Mouse (Mus musculus) hindbrain, embryonic 14.5 days (tissue): ENCODE data around the gene Slu7. TPM values are rescaled to one million over a fixed set of nuclear protein-coding genes. Genes with fewer than 3 reads are reported as not detected.
A peak's percentile ranks its signal among the peaks of the same experiment; 100 is the strongest.

Source experiments
- ATAC-seq: fragments of 200-750 bp; cut with Nextera tagmentation; 2 replicates; pipeline ENCODE4 v1.8.0; 2017; ENCODE audit warnings: moderate number of reproducible peaks, mild to moderate bottlenecking, moderate TSS enrichment, moderate library complexity; ENCODE audit not compliant: low FRiP score
- DNase-seq: peaks from one replicate; pipeline ENCODE4 v3.0.0-alpha.2; 2015; ENCODE audit warnings: low spot score
- H3K27ac ChIP-seq: fragments of 300-500 bp; sonication (generic); 2 replicates; pipeline ENCODE4 v1.5.1; 2014; ENCODE audit warnings: mild to moderate bottlenecking, moderate library complexity
- H3K27me3 ChIP-seq: fragments of 300-500 bp; sonication (generic); 2 replicates; pipeline ENCODE4 v1.6.1; 2014; ENCODE audit warnings: mild to moderate bottlenecking, low read length, mixed read lengths; ENCODE audit not compliant: control insufficient read depth, insufficient read depth
- H3K36me3 ChIP-seq: fragments of 300-500 bp; sonication (generic); replicated peaks from 2 replicates; pipeline ENCODE4 v1.6.1; 2014; ENCODE audit not compliant: control insufficient read depth, insufficient read depth
- H3K4me1 ChIP-seq: fragments of 300-500 bp; sonication (generic); replicated peaks from 2 replicates; pipeline ENCODE4 v1.6.1; 2014; ENCODE audit warnings: antibody characterized with exemption, low read length, mixed read lengths; ENCODE audit not compliant: control insufficient read depth, insufficient read depth
- H3K4me2 ChIP-seq: fragments of 300-500 bp; sonication (generic); replicated peaks from 2 replicates; pipeline ENCODE4 v1.6.1; 2014; ENCODE audit warnings: mild to moderate bottlenecking, moderate library complexity
- H3K4me3 ChIP-seq: fragments of 300-500 bp; sonication (generic); replicated peaks from 2 replicates; pipeline ENCODE4 v1.5.1; 2014; ENCODE audit warnings: mild to moderate bottlenecking, low read length
- H3K9ac ChIP-seq: fragments of 300-500 bp; sonication (generic); 2 replicates; pipeline ENCODE4 v1.6.1; 2014
- H3K9me3 ChIP-seq: fragments of 300-500 bp; sonication (generic); 2 replicates; pipeline ENCODE4 v1.6.1; 2016; ENCODE audit warnings: low read length; ENCODE audit not compliant: control insufficient read depth
- WGBS: fragments of 180-500 bp; shearing (Covaris S2); extraction: QIAGEN DNeasy Blood & Tissue Kit; methylation state at CpG from one replicate; pipeline ENCODE4 v1.1.7; 2014; 5-methylcytosine and 5-hydroxymethylcytosine counted together
- polyA plus RNA-seq: library from polyadenylated mRNA; unstranded; fragments of >200 nt; fragmentation: Nextera tagmentation; extraction: Ambion mirVana; gene quantifications from 2 replicates; pipeline ENCODE4 v1.2.1, GENCODE M21; 2014

The Slu7 gene
- polyA plus RNA-seq, 1 experiment from 2014 or later = 57.0 TPM

DNA sequence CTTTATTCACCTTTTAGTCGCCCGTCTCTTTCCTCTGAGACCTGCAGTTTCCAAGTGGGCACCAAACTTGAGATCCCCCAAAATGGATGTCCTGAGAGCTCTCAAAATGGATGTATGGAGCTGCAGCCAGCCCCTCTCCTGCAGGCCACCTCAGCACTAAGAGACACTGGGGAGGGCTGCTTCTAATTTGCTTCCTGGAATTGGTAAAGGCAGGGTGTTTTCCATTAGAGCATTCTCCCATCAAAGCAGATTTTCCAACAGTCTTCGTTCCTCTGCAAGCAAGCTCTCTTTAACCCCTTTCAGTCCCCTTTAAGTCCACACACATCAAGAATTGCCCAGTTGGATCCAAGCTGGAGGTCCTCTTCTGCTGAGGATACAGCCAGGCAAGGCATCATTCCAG is 45.8 kb downstream of the Slu7 start:
- no peak for DNase-seq
- WGBS = 88% methylated on average over 3 of the region's 3 CpGs

DNA sequence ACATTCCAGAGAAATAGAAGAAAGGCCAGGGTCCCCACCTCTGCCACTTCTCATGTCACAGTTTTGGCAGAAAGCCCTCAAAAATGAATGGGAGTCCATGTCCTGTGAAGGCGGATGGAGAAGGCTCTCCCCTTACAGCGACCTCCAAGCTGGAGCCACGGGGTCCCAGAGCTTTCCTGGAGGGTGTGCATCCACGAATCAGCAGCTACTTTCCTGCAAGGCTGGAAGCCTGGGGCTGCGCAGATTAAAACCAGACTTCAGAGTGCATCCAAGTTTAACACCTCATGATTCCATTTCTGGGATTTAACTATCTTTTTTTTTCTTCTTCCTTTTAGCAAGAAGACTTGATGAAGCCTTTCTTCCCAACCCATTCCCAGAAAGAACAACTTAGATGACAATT is 47.0 kb downstream of the Slu7 start:
- WGBS = 65% methylated on average over 5 of the region's 5 CpGs
- Histone ChIP-seq H3K27me3 (no peaks in the 10 kb centered on the region), H3K4me2 (no peak overlapping the region), H3K9me3 (no peaks in the 10 kb centered on the region), H3K4me1 (peaks cover 7% of the 10 kb centered on the region; the same call in 1 of the 2 replicates), H3K4me3 (no peak overlapping the region), H3K27ac (no peak overlapping the region), H3K9ac (no peak overlapping the region), H3K36me3 (no peaks in the 10 kb centered on the region)
- ATAC-seq = no peak
- no peak for DNase-seq

More for the DNA sequence above, 45.8 kb downstream of the Slu7 start:
- Histone ChIP-seq H3K4me2 (no peak overlapping the region), H3K4me1 (peaks cover 7% of the 10 kb centered on the region; the same call in 1 of the 2 replicates), H3K27me3 (peaks cover 6% of the 10 kb centered on the region; the same call in 1 of the 2 replicates), H3K36me3 (no peaks in the 10 kb centered on the region), H3K27ac (no peak overlapping the region), H3K4me3 (no peak overlapping the region), H3K9me3 (no peaks in the 10 kb centered on the region), H3K9ac (no peak overlapping the region)
- no peak for ATAC-seq

DNA sequence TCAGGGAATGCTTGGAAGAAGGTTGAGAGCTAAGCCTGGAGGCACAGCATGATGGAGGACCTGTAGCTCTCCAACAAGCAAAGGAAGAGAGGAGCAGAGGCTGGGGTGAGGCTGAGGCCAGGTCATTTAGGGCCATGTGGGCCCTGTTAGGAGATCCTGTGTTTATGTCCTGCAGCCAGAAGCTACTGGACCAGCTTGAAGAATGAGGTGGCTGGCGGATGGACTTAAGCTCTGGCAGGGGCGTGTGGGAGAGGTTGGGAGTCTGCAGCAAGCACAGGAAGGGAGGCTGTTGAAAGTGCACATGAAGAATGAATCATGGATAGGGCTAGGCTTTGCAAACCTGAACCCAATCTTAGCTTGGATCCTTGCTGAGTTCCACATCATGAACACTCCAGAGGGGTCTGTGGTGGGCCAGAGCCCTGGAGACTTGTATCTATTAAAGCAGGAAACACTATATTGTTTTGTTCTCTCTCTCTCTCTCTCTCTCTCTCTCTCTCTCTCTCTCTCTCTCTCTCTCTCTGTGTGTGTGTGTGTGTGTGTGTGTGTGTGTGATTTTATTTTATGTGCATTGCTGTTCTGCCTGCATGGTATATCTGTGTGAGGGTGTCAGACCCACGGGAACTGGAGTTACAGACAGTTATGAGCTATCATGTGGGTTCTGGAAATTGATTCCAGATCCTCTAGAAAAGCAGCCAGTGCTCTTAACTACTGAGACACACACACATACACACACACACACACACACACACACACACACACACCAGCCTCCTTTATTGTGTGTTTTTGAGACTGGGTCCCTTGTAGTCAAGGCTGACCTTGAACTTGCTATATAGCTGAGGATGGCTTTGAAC is 48.4 kb downstream of the Slu7 start:
- no peak for ATAC-seq
- 72% methylated on average over 3 of the region's 3 CpGs for WGBS
- Histone ChIP-seq H3K9ac (no peak overlapping the region), H3K36me3 (no peaks in the 10 kb centered on the region), H3K27me3 (no peaks in the 10 kb centered on the region), H3K9me3 (no peaks in the 10 kb centered on the region), H3K4me3 (no peak overlapping the region), H3K4me2 (no peak overlapping the region), H3K27ac (no peak overlapping the region), H3K4me1 (peaks cover 7% of the 10 kb centered on the region; the same call in 1 of the 2 replicates)
- no peak for DNase-seq

DNA sequence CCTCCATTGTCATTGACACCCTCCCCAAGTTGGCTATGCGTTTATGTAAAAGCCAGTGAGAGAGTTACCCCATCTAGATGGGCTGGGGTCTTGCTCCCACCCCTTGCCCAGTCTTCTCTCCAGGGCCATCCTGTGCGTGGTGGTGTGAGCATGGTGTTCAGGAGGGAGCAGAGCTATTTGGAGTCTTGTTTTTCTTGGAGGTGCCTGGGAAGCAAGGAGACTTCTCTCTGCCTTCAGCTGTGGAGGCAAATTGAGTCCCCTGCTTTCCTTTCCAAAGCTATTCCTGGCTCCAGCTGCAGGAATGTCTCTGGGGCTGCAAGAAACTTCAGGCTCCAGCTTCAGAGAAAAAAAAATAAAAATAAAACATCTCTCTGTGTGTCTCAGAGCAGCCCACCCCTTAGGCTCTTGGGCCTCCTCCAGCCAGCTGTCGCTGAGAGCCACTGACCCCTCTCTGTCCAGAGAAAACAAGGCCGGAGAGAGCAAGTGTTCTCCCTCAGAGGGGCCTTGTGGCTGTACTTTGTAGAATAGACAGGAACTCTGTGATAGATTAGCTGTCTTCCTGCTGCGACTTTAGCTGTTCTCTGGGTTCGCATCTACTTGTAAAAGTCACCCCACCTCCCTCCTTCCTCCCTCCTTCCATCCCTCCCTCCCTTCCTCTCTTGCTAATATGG is 49.7 kb downstream of the Slu7 start:
- WGBS = 47% methylated on average over 6 of the region's 6 CpGs
- no peak for ATAC-seq

DNA sequence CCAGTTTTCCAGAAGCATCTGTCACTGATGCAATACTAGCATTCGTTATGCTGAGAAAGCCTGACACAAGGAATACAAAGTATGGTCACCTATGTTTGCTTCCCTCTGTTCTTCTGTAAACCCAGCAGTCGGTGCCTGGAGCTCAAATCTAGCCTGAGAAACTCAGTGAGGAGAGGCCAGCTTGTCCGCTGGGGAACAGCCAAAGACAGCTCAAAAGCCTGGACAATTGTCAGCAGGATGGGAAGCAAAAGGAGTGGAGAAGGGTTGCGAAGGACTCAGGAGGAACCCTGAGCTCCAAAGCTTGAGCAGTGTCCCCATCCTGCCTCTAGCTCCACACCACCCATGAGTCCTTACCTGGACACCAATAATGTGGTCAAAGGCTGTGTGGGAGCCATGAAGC is 50.5 kb downstream of the Slu7 start:
- Histone ChIP-seq H3K36me3 (no peaks in the 10 kb centered on the region), H3K4me1 (peaks cover 7% of the 10 kb centered on the region; the same call in 1 of the 2 replicates), H3K9me3 (no peaks in the 10 kb centered on the region), H3K9ac (no peak overlapping the region), H3K4me3 (no peak overlapping the region), H3K27ac (no peak overlapping the region), H3K27me3 (no peaks in the 10 kb centered on the region), H3K4me2 (0 out of 2 replicates have a peak overlapping the region, but pooled peaks have one; percentile 4)
- DNase-seq = no peak
- ATAC-seq = no peak
- WGBS = 84% methylated on average over 4 of the region's 4 CpGs

More for the DNA sequence above, 49.7 kb downstream of the Slu7 start:
- H3K4me2 ChIP-seq = no peak overlapping the region
- H3K9ac ChIP-seq = no peak overlapping the region
- no peaks in the 10 kb centered on the region for H3K36me3 ChIP-seq
- H3K27ac ChIP-seq = no peak overlapping the region; the same call in 1 of the 2 replicates
- H3K4me3 ChIP-seq = no peak overlapping the region
- no peak for DNase-seq
- H3K9me3 ChIP-seq = no peaks in the 10 kb centered on the region
- peaks cover 7% of the 10 kb centered on the region; the same call in 1 of the 2 replicates for H3K4me1 ChIP-seq
- no peaks in the 10 kb centered on the region for H3K27me3 ChIP-seq

DNA sequence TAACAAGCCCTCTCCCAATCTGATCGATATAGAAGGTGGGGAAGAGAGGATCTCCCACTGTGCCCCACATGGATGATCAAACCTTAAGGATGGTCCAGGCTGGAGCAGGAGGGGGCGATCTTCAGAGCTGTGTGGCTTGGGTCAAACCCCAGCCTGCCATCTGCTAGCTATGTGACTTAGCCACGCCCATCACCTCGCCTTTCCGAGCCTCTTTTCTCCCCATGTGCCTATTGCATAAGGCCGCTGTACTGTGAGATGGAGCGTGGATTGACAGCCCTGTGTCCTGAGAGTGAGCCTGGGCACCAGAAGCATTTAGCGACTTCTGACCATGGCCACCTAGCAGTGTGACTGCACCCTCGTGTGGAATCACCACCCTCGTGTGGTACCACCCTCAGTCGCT is 51.1 kb downstream of the Slu7 start:
- Histone ChIP-seq H3K9me3 (no peaks in the 10 kb centered on the region), H3K9ac (no peak overlapping the region), H3K27me3 (no peaks in the 10 kb centered on the region), H3K27ac (no peak overlapping the region), H3K4me1 (peaks cover 7% of the 10 kb centered on the region; the same call in 1 of the 2 replicates), H3K4me3 (no peak overlapping the region), H3K36me3 (no peaks in the 10 kb centered on the region), H3K4me2 (0 out of 2 replicates have a peak overlapping the region, but pooled peaks have one; percentile 4)
- WGBS = 43% methylated on average over 11 of the region's 11 CpGs
- ATAC-seq = peak; percentile 24; the same call in 1 of the 2 replicates
- no peak for DNase-seq

DNA sequence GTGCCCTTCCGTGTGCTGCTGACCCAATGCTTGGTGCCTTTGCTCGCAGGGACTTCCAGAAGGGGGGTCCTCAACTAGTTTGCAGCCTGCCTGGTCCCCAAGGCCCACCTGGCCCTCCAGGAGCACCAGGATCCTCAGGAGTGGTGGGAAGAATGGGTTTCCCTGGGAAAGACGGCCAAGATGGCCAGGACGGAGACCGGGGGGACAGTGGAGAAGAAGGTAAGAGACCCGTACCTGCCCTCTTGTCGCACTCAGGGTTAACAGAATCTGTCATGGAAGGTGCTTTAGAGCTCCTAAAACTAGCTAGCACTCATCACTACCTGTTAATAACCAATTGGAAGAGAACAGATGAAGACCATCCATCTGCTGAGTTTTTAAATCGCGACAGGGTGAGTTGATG is 52.3 kb downstream of the Slu7 start:
- Histone ChIP-seq H3K36me3 (no peaks in the 10 kb centered on the region), H3K9me3 (no peaks in the 10 kb centered on the region), H3K9ac (no peak overlapping the region), H3K27me3 (no peaks in the 10 kb centered on the region), H3K4me3 (no peak overlapping the region), H3K4me1 (peaks cover 7% of the 10 kb centered on the region; the same call in 1 of the 2 replicates), H3K27ac (no peak overlapping the region), H3K4me2 (no peak overlapping the region)
- WGBS = 92% methylated on average over 9 of the region's 9 CpGs
- ATAC-seq = no peak
- DNase-seq = no peak

DNA sequence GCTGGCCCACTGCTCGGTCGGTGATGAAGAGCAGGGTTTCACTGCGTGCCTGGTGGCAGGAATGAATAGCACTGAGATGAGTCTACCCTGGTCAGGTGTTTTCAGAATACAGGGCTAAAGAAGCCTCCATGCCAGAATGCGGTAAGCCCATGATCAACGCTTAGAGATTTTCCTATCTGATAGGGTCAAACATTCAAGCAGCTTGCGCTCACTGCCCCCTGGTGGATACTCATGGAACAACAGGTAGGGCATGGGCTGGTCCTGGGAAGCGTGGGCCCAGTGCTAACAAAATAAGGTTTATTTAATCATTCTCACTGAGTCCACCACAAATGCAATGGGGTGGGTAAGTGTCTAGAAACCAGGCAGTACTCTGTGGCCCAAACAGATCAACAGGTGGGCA is 59.1 kb downstream of the Slu7 start:
- no peaks in the 10 kb centered on the region for H3K36me3 ChIP-seq
- peak; percentile 18; the same call in 1 of the 2 replicates for ATAC-seq
- no peaks in the 10 kb centered on the region for H3K9me3 ChIP-seq
- H3K9ac ChIP-seq = no peak overlapping the region
- no peak overlapping the region for H3K27ac ChIP-seq
- H3K4me2 ChIP-seq = no peak overlapping the region
- WGBS = 27% methylated on average over 7 of the region's 7 CpGs
- peak; percentile 83 for DNase-seq
- H3K27me3 ChIP-seq = no peaks in the 10 kb centered on the region
- no peak overlapping the region for H3K4me3 ChIP-seq
- no peaks in the 10 kb centered on the region for H3K4me1 ChIP-seq

DNA sequence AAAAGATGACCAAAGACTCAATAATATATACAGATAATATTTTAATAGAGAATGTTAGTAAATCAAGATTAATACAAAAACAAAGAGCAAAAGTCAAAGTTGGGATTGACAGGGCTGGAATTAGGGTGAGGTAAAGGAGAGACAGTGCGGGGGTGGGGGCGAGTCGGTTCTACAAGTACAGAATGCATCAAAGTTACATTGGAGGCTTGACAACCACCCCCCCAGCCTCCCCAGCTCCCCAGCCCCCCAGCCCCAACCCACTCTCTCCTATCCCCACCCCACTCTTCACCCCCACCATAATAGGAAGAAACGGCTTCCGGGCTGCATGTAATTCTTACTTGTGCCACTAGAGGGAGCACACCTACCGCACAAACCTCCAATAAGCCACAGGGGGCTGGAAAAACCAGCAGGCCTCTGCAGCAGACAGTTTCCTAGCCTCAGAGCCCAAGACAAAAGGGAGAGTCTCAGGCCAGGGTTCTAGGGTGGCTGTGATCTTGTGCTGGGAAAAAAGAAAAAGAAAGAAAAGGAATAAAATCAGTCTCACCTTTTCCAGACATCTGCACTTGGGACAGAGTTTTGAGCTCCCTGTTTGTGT is 60.4 kb downstream of the Slu7 start:
- WGBS = 21% methylated on average over 6 of the region's 6 CpGs
- no peaks in the 10 kb centered on the region for H3K36me3 ChIP-seq
- H3K9ac ChIP-seq = no peak overlapping the region
- peak; percentile 86 for DNase-seq
- no peaks in the 10 kb centered on the region for H3K9me3 ChIP-seq
- H3K4me1 ChIP-seq = no peaks in the 10 kb centered on the region
- no peak overlapping the region for H3K4me2 ChIP-seq
- H3K27me3 ChIP-seq = no peaks in the 10 kb centered on the region
- H3K4me3 ChIP-seq = no peak overlapping the region
- no peak overlapping the region for H3K27ac ChIP-seq
- ATAC-seq = peak; percentile 83
